Mouse (Mus musculus): ENCODE results near the gene Sycn.

Gene Sycn

GRCm38 (mm10) chr7:28558486-28558885 is 17.8 kb downstream of the Sycn start:
- CTCF ChIA-PET: no interaction called here

- CTCF ChIA-PET: no interaction called here
Observed at GRCm38 (mm10) chr7:28560856-28561255, 20.2 kb downstream of the Sycn start.

GRCm38 (mm10) chr7:28561967-28562366 is 21.3 kb downstream of the Sycn start:
- CTCF ChIA-PET: no interaction called here

GRCm38 (mm10) chr7:28562371-28562770 is 21.7 kb downstream of the Sycn start:
- CTCF ChIA-PET: no interaction called here

GRCm38 (mm10) chr7:28562951-28563350 is 22.3 kb downstream of the Sycn start:
- CTCF ChIA-PET: no interaction called here

GRCm38 (mm10) chr7:28565407-28565806 is 24.7 kb downstream of the Sycn start:
- CTCF ChIA-PET: no interaction called here

GRCm38 (mm10) chr7:28567539-28567938 is 26.9 kb downstream of the Sycn start:
- CTCF ChIA-PET: interaction anchor here (0.7 kb wide), 1 partner anchor 158 kb away, joined by 3 read pairs; no protein-coding TSS in a partner anchor

GRCm38 (mm10) chr7:28568253-28568652 is 27.6 kb downstream of the Sycn start:
- CTCF ChIA-PET: interaction anchor here (0.6 to 2.1 kb wide), 3 partner anchors 30 to 35 kb away, joined by 3 to 7 read pairs (median 5); partner anchors contain the start of genes Pak4 and Samd4b

GRCm38 (mm10) chr7:28570291-28570981 is 29.8 kb downstream of the Sycn start:
- CTCF ChIA-PET: interaction anchor here (0.5 to 2.1 kb wide), 5 partner anchors 25 to 56 kb away, joined by 3 to 7 read pairs (median 3); no protein-coding TSS in a partner anchor

GRCm38 (mm10) chr7:28570982-28571682 is 30.4 kb downstream of the Sycn start:
- CTCF ChIA-PET: interaction anchor here (0.5 to 0.6 kb wide), 2 partner anchors 25 to 56 kb away, joined by 3 to 7 read pairs; no protein-coding TSS in a partner anchor

- CTCF ChIA-PET: no interaction called here
Observed at GRCm38 (mm10) chr7:28572689-28573088, 32.0 kb downstream of the Sycn start.

GRCm38 (mm10) chr7:28573236-28573635 is 32.6 kb downstream of the Sycn start:
- CTCF ChIA-PET: no interaction called here

GRCm38 (mm10) chr7:28575597-28575996 is 34.9 kb downstream of the Sycn start:
- CTCF ChIA-PET: no interaction called here

- CTCF ChIA-PET: no interaction called here
Observed at GRCm38 (mm10) chr7:28576271-28576914, 35.7 kb downstream of the Sycn start.

GRCm38 (mm10) chr7:28577826-28578542 is 37.3 kb downstream of the Sycn start:
- CTCF ChIA-PET: interaction anchor here (0.6 kb wide), 1 partner anchor 15 kb away, joined by 3 read pairs; no protein-coding TSS in a partner anchor

GRCm38 (mm10) chr7:28578543-28579053 is 37.9 kb downstream of the Sycn start:
- CTCF ChIA-PET: no interaction called here

GRCm38 (mm10) chr7:28579826-28580225 is 39.1 kb downstream of the Sycn start:
- CTCF ChIA-PET: interaction anchor here (0.5 kb wide), 1 partner anchor 128 kb away, joined by 5 read pairs; no protein-coding TSS in a partner anchor

- CTCF ChIA-PET: interaction anchor here (0.7 kb wide), 1 partner anchor 125 kb away, joined by 3 read pairs; no protein-coding TSS in a partner anchor
Observed at GRCm38 (mm10) chr7:28581721-28582120, 41.0 kb downstream of the Sycn start.

- CTCF ChIA-PET: no interaction called here
Observed at GRCm38 (mm10) chr7:28582841-28583240, 42.2 kb downstream of the Sycn start.

GRCm38 (mm10) chr7:28583570-28584344 is 43.1 kb downstream of the Sycn start:
- CTCF ChIA-PET: no interaction called here

- CTCF ChIA-PET: no interaction called here
Observed at GRCm38 (mm10) chr7:28584468-28584867, 43.8 kb downstream of the Sycn start.

Measured in spleen, embryonic (tissue).